Mouse (Mus musculus) lung, postnatal 14 days (tissue): ENCODE measurements around the gene Car12.

Experiments
- DNase-seq: peaks from one replicate; pipeline ENCODE4 v3.0.0; 2021

The Car12 gene

GRCm38 (mm10) chr9:66714022-66714515, 583 bp downstream of the Car12 start:
- no peak for DNase-seq

GRCm38 (mm10) chr9:66715361-66715760, 1.9 kb downstream of the Car12 start:
- no peak for DNase-seq

GRCm38 (mm10) chr9:66716533-66716932, 3.0 kb downstream of the Car12 start:
- DNase-seq, result no peak

GRCm38 (mm10) chr9:66720686-66721450, 7.4 kb downstream of the Car12 start:
- DNase-seq, result no peak

GRCm38 (mm10) chr9:66722187-66722868, 8.8 kb downstream of the Car12 start:
- no peak for DNase-seq

GRCm38 (mm10) chr9:66722869-66723272, 9.4 kb downstream of the Car12 start:
- no peak for DNase-seq

- no peak for DNase-seq
Observed at GRCm38 (mm10) chr9:66725591-66725990, 12.1 kb downstream of the Car12 start.

- DNase-seq, result no peak
Observed at GRCm38 (mm10) chr9:66727333-66727732, 13.8 kb downstream of the Car12 start.

GRCm38 (mm10) chr9:66730556-66730955, 17.1 kb downstream of the Car12 start:
- DNase-seq, result no peak

GRCm38 (mm10) chr9:66731284-66731683, 17.8 kb downstream of the Car12 start:
- DNase-seq, result no peak

- no peak for DNase-seq
Observed at GRCm38 (mm10) chr9:66732791-66733691, 19.6 kb downstream of the Car12 start.

GRCm38 (mm10) chr9:66734568-66734967, 21.1 kb downstream of the Car12 start:
- DNase-seq, result no peak

- no peak for DNase-seq
Observed at GRCm38 (mm10) chr9:66735122-66735521, 21.6 kb downstream of the Car12 start.

GRCm38 (mm10) chr9:66736016-66736415, 22.5 kb downstream of the Car12 start:
- DNase-seq, result no peak

GRCm38 (mm10) chr9:66736551-66736950, 23.1 kb downstream of the Car12 start:
- no peak for DNase-seq

GRCm38 (mm10) chr9:66739516-66739915, 26.0 kb downstream of the Car12 start:
- no peak for DNase-seq

- no peak for DNase-seq
Observed at GRCm38 (mm10) chr9:66744531-66744930, 31.0 kb downstream of the Car12 start.

- no peak for DNase-seq
Observed at GRCm38 (mm10) chr9:66748390-66748789, 34.9 kb downstream of the Car12 start.

- no peak for DNase-seq
Observed at GRCm38 (mm10) chr9:66752849-66753248, 39.4 kb downstream of the Car12 start.

- DNase-seq, result no peak
Observed at GRCm38 (mm10) chr9:66760991-66761390, 47.5 kb downstream of the Car12 start.

GRCm38 (mm10) chr9:66768721-66769120, 55.2 kb downstream of the Car12 start:
- no peak for DNase-seq

- DNase-seq, result no peak
Observed at GRCm38 (mm10) chr9:66769275-66769674, 55.8 kb downstream of the Car12 start.

- no peak for DNase-seq
Observed at GRCm38 (mm10) chr9:66770701-66771100, 57.2 kb downstream of the Car12 start.
